Mouse (Mus musculus) megakaryocyte, embryonic 14.5 days (primary cell): ENCODE measurements around the gene Caskin1.

ENCODE experiments used
- FLI1 ChIP-seq: IDR thresholded peaks from 2 replicates; pipeline ENCODE4 v1.6.1; 2012; ENCODE audit warnings: low read length, inconsistent platforms, mixed read lengths
- GATA1 ChIP-seq: IDR thresholded peaks from 3 replicates; pipeline ENCODE4 v1.6.1; 2012; ENCODE audit warnings: mixed read lengths, low read length, inconsistent platforms, borderline replicate concordance

DNA sequence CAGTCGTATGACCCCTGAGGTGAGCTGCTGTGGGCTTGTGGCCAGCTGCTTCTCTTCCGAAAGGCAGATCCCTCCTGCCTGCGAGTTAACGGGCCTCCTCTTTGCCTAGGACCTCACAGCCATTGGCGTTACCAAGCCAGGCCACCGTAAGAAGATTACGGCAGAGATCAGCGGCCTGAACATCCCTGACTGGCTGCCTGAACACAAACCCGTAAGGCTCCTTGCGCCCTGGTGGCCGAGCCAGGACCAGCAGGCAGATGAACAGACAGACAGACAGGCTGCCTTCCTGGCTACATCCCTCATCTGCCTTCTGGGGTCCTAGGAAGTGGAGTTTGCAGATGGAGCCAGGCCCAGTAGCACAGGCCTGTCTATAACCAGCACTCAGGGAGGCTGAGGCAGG is 13.8 kb downstream of the Caskin1 start:
- TF ChIP-seq GATA1, result no peak
- TF ChIP-seq FLI1, result no peak
